17 mouse cellular contexts compared by ENCODE assay signal in genomic region chr9:106339730-106340129, GRCm38 (mm10). TPM values are rescaled to one million over a fixed set of nuclear protein-coding genes. Genes with fewer than 3 reads are reported as not detected.
DNase-seq lines count a peak whose midpoint lies in the region; ATAC-seq and TF ChIP-seq lines count a peak whose summit lies in the region.
"Had no signal": no experiment of that assay in that cellular context is flagged by ENCODE, and none has a peak within 500 bp of the region (broad histone marks: within the 10 kb centered on the region; RNA-seq: fewer than 3 reads in every experiment).

No protein-coding gene starts in this region.

- H3K9ac ChIP-seq in hindbrain, postnatal 0 days (replicated peaks; ENCODE audit: low read length): no peak overlapping the region
- no peak overlapping the region for H3K9ac ChIP-seq in midbrain, postnatal 0 days (replicated peaks; ENCODE audit: low read length, poor library complexity, severe bottlenecking)
- no peak overlapping the region for H3K9ac ChIP-seq in embryonic facial prominence, embryonic 12.5 days
- 0 out of 2 replicates have a peak overlapping the region, but pooled peaks have one; percentile 13 for H3K9ac ChIP-seq in limb, embryonic 13.5 days
- H3K9ac ChIP-seq: liver, embryonic 13.5 days; neural tube, embryonic 12.5 days had no signal

- DNase-seq in hindbrain, embryonic 10.5 days (ENCODE audit: low spot score): no peak
- DNase-seq in hindbrain, postnatal 0 days (ENCODE audit: low spot score): no peak
- no peak for DNase-seq in midbrain, embryonic 10.5 days (ENCODE audit: low spot score)
- DNase-seq in midbrain, postnatal 0 days (ENCODE audit: low spot score): no peak
- no peak for DNase-seq in lung, postnatal 14 days
- DNase-seq in B cell, adult 2 months: no peak
- DNase-seq: cerebellum, postnatal 25 days; gastrocnemius, postnatal 14 days; heart, postnatal 36 days; kidney, adult 9 months; liver, embryonic 13.5 days; thymus, adult 18-20 months had no signal

- TF ChIP-seq CTCF in hindbrain, postnatal 0 days (IDR thresholded peaks at IDR 0.05; ENCODE audit: low read depth): no peak
- TF ChIP-seq CTCF in midbrain, postnatal 0 days (IDR thresholded peaks at IDR 0.05): no peak

- WGBS in hindbrain, embryonic 10.5 days: 92% methylated on average over 4 of the region's 4 CpGs
- 92% methylated on average over 4 of the region's 4 CpGs for WGBS in hindbrain, postnatal 0 days
- WGBS in midbrain, embryonic 10.5 days: 86% methylated on average over 4 of the region's 4 CpGs
- 93% methylated on average over 4 of the region's 4 CpGs for WGBS in midbrain, postnatal 0 days
- 74% methylated on average over 4 of the region's 4 CpGs for WGBS in embryonic facial prominence, embryonic 12.5 days
- 60% methylated on average over 4 of the region's 4 CpGs for WGBS in limb, embryonic 13.5 days

- H3K27ac ChIP-seq in hindbrain, embryonic 10.5 days: peak overlapping the region; percentile 88
- H3K27ac ChIP-seq in hindbrain, postnatal 0 days: no peak overlapping the region
- peak overlapping the region; percentile 89 for H3K27ac ChIP-seq in midbrain, embryonic 10.5 days (replicated peaks)
- no peak overlapping the region for H3K27ac ChIP-seq in midbrain, postnatal 0 days (ENCODE audit: low read depth, low read length)
- H3K27ac ChIP-seq in embryonic facial prominence, embryonic 12.5 days: peak overlapping the region; percentile 98
- H3K27ac ChIP-seq in limb, embryonic 13.5 days: peak overlapping the region; percentile 96
- H3K27ac ChIP-seq: liver, embryonic 13.5 days had no signal

- no peak for ATAC-seq in hindbrain, postnatal 0 days
- no peak for ATAC-seq in midbrain, postnatal 0 days (ENCODE audit: low FRiP score)
- no peak for ATAC-seq in embryonic facial prominence, embryonic 12.5 days (ENCODE audit: insufficient number of reproducible peaks, insufficient read depth, low FRiP score, low TSS enrichment)
- ATAC-seq in limb, embryonic 13.5 days (ENCODE audit: low FRiP score, low read depth): no peak

- H3K4me2 ChIP-seq in hindbrain, postnatal 0 days (ENCODE audit: low read depth, low read length): no peak overlapping the region
- H3K4me2 ChIP-seq in midbrain, postnatal 0 days (ENCODE audit: low read depth, low read length, poor library complexity, severe bottlenecking): no peak overlapping the region
- no peak overlapping the region for H3K4me2 ChIP-seq in embryonic facial prominence, embryonic 12.5 days (replicated peaks)
- no peak overlapping the region for H3K4me2 ChIP-seq in limb, embryonic 13.5 days (replicated peaks)
- H3K4me2 ChIP-seq: heart, embryonic 12.5 days; liver, embryonic 13.5 days had no signal

- H3K27me3 ChIP-seq in hindbrain, embryonic 10.5 days (ENCODE audit: insufficient read depth, poor library complexity, severe bottlenecking): no peaks in the 10 kb centered on the region
- H3K27me3 ChIP-seq in hindbrain, postnatal 0 days (ENCODE audit: insufficient read depth, low read length): no peaks in the 10 kb centered on the region
- no peaks in the 10 kb centered on the region for H3K27me3 ChIP-seq in midbrain, embryonic 10.5 days (ENCODE audit: low read depth, poor library complexity, severe bottlenecking)
- no peaks in the 10 kb centered on the region for H3K27me3 ChIP-seq in midbrain, postnatal 0 days (ENCODE audit: insufficient read depth, low read length)
- no peaks in the 10 kb centered on the region for H3K27me3 ChIP-seq in embryonic facial prominence, embryonic 12.5 days
- H3K27me3 ChIP-seq in limb, embryonic 13.5 days: no peaks in the 10 kb centered on the region
- H3K27me3 ChIP-seq: heart, embryonic 12.5 days; liver, embryonic 13.5 days; neural tube, embryonic 12.5 days had no signal

- no peak overlapping the region for H3K4me3 ChIP-seq in hindbrain, embryonic 10.5 days
- no peak overlapping the region for H3K4me3 ChIP-seq in hindbrain, postnatal 0 days (ENCODE audit: low read length)
- no peak overlapping the region for H3K4me3 ChIP-seq in midbrain, embryonic 10.5 days
- no peak overlapping the region for H3K4me3 ChIP-seq in midbrain, postnatal 0 days (ENCODE audit: low read depth, low read length)
- no peak overlapping the region for H3K4me3 ChIP-seq in embryonic facial prominence, embryonic 12.5 days
- no peak overlapping the region for H3K4me3 ChIP-seq in limb, embryonic 13.5 days
- H3K4me3 ChIP-seq: heart, embryonic 12.5 days; layer of hippocampus, adult 2 months; liver, embryonic 13.5 days; neural tube, embryonic 12.5 days had no signal

- H3K4me1 ChIP-seq in hindbrain, embryonic 10.5 days (replicated peaks): peaks cover 68% of the 10 kb centered on the region
- peaks cover 13% of the 10 kb centered on the region for H3K4me1 ChIP-seq in hindbrain, postnatal 0 days (ENCODE audit: insufficient read depth, low read length)
- peaks cover 68% of the 10 kb centered on the region for H3K4me1 ChIP-seq in midbrain, embryonic 10.5 days
- H3K4me1 ChIP-seq in midbrain, postnatal 0 days (ENCODE audit: insufficient read depth, low read length): peaks cover 10% of the 10 kb centered on the region
- H3K4me1 ChIP-seq in embryonic facial prominence, embryonic 12.5 days: peaks cover 67% of the 10 kb centered on the region
- peaks cover 80% of the 10 kb centered on the region for H3K4me1 ChIP-seq in limb, embryonic 13.5 days

- no peaks in the 10 kb centered on the region for H3K9me3 ChIP-seq in hindbrain, embryonic 10.5 days
- no peaks in the 10 kb centered on the region for H3K9me3 ChIP-seq in hindbrain, postnatal 0 days (ENCODE audit: low read length)
- H3K9me3 ChIP-seq in midbrain, embryonic 10.5 days (replicated peaks): no peaks in the 10 kb centered on the region
- H3K9me3 ChIP-seq in midbrain, postnatal 0 days (ENCODE audit: low read length): no peaks in the 10 kb centered on the region
- no peaks in the 10 kb centered on the region for H3K9me3 ChIP-seq in embryonic facial prominence, embryonic 12.5 days
- H3K9me3 ChIP-seq in limb, embryonic 13.5 days: no peaks in the 10 kb centered on the region
- H3K9me3 ChIP-seq: heart, embryonic 12.5 days; liver, embryonic 13.5 days; neural tube, embryonic 12.5 days had no signal

- H3K36me3 ChIP-seq in hindbrain, embryonic 10.5 days: no peaks in the 10 kb centered on the region
- no peaks in the 10 kb centered on the region for H3K36me3 ChIP-seq in hindbrain, postnatal 0 days (ENCODE audit: insufficient read depth, low read length)
- H3K36me3 ChIP-seq in midbrain, embryonic 10.5 days: no peaks in the 10 kb centered on the region
- no peaks in the 10 kb centered on the region for H3K36me3 ChIP-seq in midbrain, postnatal 0 days (ENCODE audit: insufficient read depth, low read length)
- no peaks in the 10 kb centered on the region for H3K36me3 ChIP-seq in embryonic facial prominence, embryonic 12.5 days
- no peaks in the 10 kb centered on the region for H3K36me3 ChIP-seq in limb, embryonic 13.5 days
- H3K36me3 ChIP-seq: heart, embryonic 12.5 days; liver, embryonic 13.5 days; neural tube, embryonic 12.5 days had no signal

RNA-seq across cellular contexts. Expression of gene Dusp7, which starts 28.7 kb away (rescaled TPM):
- polyA plus RNA-seq in hindbrain, embryonic 10.5 days (2016; fragmentation: Nextera tagmentation; extraction: Ambion mirVana): 16.1 and 16.6 TPM in 2 replicates
- 56.0 and 66.4 TPM in 2 replicates for total RNA-seq in hindbrain, postnatal 0 days (2014; rRNA removed)
- 12.7 and 13.7 TPM in 2 replicates for polyA plus RNA-seq in hindbrain, postnatal 0 days (2015; fragmentation: Nextera tagmentation; extraction: Ambion mirVana)
- 11.4 and 14.1 TPM in 2 replicates for polyA plus RNA-seq in midbrain, embryonic 10.5 days (2016; fragmentation: Nextera tagmentation; extraction: Ambion mirVana)
- 62.9 and 79.2 TPM in 2 replicates for total RNA-seq in midbrain, postnatal 0 days (2014; rRNA removed)
- 18.4 and 19.4 TPM in 2 replicates for polyA plus RNA-seq in midbrain, postnatal 0 days (2015; fragmentation: Nextera tagmentation; extraction: Ambion mirVana)
- 51.1 and 59.2 TPM in 2 replicates for polyA plus RNA-seq in embryonic facial prominence, embryonic 12.5 days (2016; fragmentation: Nextera tagmentation; extraction: Ambion mirVana)
- 40.5 and 41.1 TPM in 2 replicates for polyA plus RNA-seq in limb, embryonic 13.5 days (2015; fragmentation: Nextera tagmentation; extraction: Ambion mirVana)

RNA-seq across cellular contexts. Expression of gene Poc1a, which starts 58.9 kb away (rescaled TPM):
- polyA plus RNA-seq in hindbrain, embryonic 10.5 days (2016; fragmentation: Nextera tagmentation; extraction: Ambion mirVana): 36.7 and 41.8 TPM in 2 replicates
- 9.3 and 9.8 TPM in 2 replicates for total RNA-seq in hindbrain, postnatal 0 days (2014; rRNA removed)
- polyA plus RNA-seq in hindbrain, postnatal 0 days (2015; fragmentation: Nextera tagmentation; extraction: Ambion mirVana): 9.2 and 10.8 TPM in 2 replicates
- polyA plus RNA-seq in midbrain, embryonic 10.5 days (2016; fragmentation: Nextera tagmentation; extraction: Ambion mirVana): 38.1 and 46.6 TPM in 2 replicates
- total RNA-seq in midbrain, postnatal 0 days (2014; rRNA removed): 6.5 and 8.7 TPM in 2 replicates
- 9.8 and 11.7 TPM in 2 replicates for polyA plus RNA-seq in midbrain, postnatal 0 days (2015; fragmentation: Nextera tagmentation; extraction: Ambion mirVana)
- polyA plus RNA-seq in embryonic facial prominence, embryonic 12.5 days (2016; fragmentation: Nextera tagmentation; extraction: Ambion mirVana): 25.7 and 27.9 TPM in 2 replicates
- 23.8 and 24.0 TPM in 2 replicates for polyA plus RNA-seq in limb, embryonic 13.5 days (2015; fragmentation: Nextera tagmentation; extraction: Ambion mirVana)

Comparison
In these comparisons a context has a peak if more than half of its experiments do, and no peak if none do; other contexts are left out.
1. H3K27ac ChIP-seq: peak in hindbrain, embryonic 10.5 days (single experiment), midbrain, embryonic 10.5 days (single experiment), embryonic facial prominence, embryonic 12.5 days (single experiment) and limb, embryonic 13.5 days (single experiment); none in hindbrain, postnatal 0 days (single experiment) and midbrain, postnatal 0 days (single experiment).